Mouse (Mus musculus) erythroid progenitor cell, adult 5-6 weeks (primary cell): Measurements from ENCODE around the gene Vps13c. TPM values are rescaled to one million over a fixed set of nuclear protein-coding genes. Genes with fewer than 3 reads are reported as not detected.

ENCODE experiments used
- ATAC-seq: replicated peaks from 2 replicates; pipeline ENCODE4 v1.8.0; 2016; ENCODE audit warnings: moderate number of reproducible peaks, mild to moderate bottlenecking, moderate TSS enrichment, inconsistent platforms; ENCODE audit not compliant: poor library complexity, low FRiP score, severe bottlenecking
- total RNA-seq, 2 experiments: library from RNA; stranded (forward) in 1 of 2; stranded (reverse) in 1 of 2; fragments of 150-400 nt in 1 of 2; fragments of 186-747, 209-891 nt in 1 of 2; gene quantifications; 2 replicates each; pipeline versions ENCODE4 v1.2.3 to v1.2.4; 2015 to 2017; ENCODE audit warnings: low replicate concordance in 2 of 2

The Vps13c gene
- total RNA-seq (2015; ENCODE audit: low replicate concordance): 13.8 and 15.1 TPM in 2 replicates
- 6.1 and 10.1 TPM in 2 replicates for total RNA-seq (2017; ENCODE audit: low replicate concordance)

GRCm38 (mm10) chr9:67839981-67840859 lies at the start of gene Vps13c:
TSS of gene Vps13c (plus strand) at chr9:67840396.
- ATAC-seq: peak; percentile 96

- no peak for ATAC-seq
These were observed 47.8 kb upstream of the Vps13c start for GRCm38 (mm10) chr9:67792405-67792804.

DNA sequence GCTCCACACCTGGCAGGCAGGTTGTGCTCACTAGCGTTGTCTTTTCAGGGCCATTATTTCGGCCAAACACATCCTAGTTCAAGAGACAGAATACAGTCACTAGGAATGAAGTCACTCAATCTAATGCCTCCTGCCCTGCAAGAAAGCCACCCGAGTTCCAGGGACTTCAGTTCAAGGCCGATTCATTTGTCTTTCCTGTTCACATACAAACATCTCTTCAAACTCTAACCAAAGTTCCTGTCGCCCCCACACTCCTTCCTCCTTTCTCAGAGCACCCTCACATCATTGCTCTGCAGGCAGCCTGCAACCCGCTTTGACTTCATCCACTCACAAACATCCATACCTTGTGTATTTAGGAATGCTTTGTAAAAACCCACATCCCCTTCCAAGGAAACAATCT lies 46.7 kb upstream of the Vps13c start:
- ATAC-seq: no peak

GRCm38 (mm10) chr9:67794216-67794615 lies 46.0 kb upstream of the Vps13c start:
- ATAC-seq: no peak

GRCm38 (mm10) chr9:67794668-67795067 lies 45.5 kb upstream of the Vps13c start:
- ATAC-seq: no peak

- no peak for ATAC-seq
These were observed 45.0 kb upstream of the Vps13c start for GRCm38 (mm10) chr9:67795205-67795675.

GRCm38 (mm10) chr9:67799078-67799819 lies 40.9 kb upstream of the Vps13c start:
- ATAC-seq: no peak

DNA sequence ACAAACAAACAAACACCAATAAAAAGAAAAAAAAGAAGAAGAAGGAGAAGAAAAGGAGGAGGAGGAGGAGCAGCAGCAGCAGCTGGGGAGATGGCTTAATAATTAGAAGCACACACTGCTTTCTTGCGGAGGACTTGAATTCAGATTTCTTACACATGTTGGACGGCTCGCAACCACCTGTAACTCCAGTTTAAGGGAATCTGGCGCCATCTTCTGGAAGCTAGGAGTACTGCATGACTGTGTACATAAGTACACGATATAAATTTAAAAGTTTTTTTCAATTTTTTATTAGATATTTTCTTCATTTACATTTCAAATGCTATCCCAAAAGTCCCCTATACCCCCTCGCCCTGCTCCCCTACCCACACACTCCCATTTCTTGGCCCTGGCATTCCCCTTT lies 38.0 kb upstream of the Vps13c start:
- ATAC-seq: no peak

GRCm38 (mm10) chr9:67807000-67807399 lies 33.2 kb upstream of the Vps13c start:
- ATAC-seq: no peak

- ATAC-seq: no peak
These were observed 29.7 kb upstream of the Vps13c start for GRCm38 (mm10) chr9:67810527-67810926.

- ATAC-seq: no peak
These were observed 29.1 kb upstream of the Vps13c start for GRCm38 (mm10) chr9:67811116-67811515.

DNA sequence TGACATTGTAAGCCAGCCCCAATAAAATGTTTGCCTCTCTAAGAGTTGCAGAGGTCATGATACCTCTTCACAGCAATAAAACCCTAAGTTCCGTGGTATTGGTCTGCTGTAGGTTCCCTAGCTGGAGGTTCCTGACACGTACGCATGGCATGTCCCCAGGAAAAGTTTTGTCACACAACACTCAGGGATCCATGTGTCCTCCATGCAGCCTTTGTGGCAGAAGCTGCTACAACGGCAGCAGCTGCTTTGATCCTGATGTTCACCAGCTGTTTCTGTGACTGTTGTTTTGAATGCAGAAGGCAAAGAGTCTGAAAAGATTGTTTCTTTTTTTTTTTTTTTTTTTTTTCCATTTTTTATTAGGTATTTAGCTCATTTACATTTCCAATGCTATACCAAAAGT lies 27.0 kb upstream of the Vps13c start:
- no peak for ATAC-seq

- ATAC-seq: no peak
These were observed 26.4 kb upstream of the Vps13c start for GRCm38 (mm10) chr9:67813665-67814337.

DNA sequence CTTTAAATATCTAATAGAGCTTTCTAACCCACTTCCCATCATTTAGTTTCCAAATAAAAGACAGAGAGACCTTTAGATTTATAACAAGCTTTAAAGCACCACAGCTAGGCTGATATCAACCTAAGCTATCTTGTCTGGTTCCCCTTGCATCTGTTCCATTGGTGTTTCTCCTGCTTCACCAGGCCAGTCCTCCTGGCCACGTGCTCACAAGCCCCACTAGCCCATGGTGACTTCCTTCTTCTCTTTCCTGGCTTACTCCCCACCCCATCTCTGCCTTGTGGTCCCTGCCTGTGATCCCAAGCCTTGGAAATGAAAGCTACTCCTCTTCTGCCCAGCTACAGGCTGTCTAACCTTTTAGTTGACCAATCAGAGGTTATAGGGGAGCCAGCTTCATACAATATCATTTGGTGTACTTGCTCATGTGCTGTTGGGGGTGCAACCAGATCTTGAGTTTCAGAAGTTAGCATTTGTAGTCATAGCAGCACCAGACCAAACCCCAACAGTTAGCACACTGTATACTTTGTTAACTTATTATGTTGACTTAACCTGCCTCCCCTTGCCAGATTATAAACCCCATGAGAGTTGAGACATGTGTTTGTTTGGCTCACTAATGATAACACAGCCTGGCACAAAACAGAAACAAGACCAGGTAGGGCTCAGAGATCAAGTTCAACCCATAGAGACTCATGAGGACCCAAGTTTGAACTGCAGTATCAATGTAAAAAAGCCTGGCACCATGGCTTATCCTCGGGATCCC lies 23.8 kb upstream of the Vps13c start:
- ATAC-seq: no peak

GRCm38 (mm10) chr9:67817898-67818667 lies 22.1 kb upstream of the Vps13c start:
- ATAC-seq: no peak

DNA sequence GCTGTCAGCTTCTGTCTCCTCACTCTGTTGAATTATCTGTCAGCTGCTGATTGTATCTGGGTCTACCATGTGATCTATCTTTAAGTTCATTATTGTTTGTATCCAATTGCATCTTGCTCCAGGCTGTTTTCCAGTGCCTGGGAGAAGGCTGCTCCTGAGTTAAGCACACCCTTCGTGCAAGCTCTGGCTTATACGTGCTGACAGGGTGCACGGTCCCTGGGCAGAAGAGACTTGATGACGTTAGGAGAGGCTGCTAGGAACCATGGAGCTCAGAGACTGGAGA lies 21.6 kb upstream of the Vps13c start:
- ATAC-seq: no peak

DNA sequence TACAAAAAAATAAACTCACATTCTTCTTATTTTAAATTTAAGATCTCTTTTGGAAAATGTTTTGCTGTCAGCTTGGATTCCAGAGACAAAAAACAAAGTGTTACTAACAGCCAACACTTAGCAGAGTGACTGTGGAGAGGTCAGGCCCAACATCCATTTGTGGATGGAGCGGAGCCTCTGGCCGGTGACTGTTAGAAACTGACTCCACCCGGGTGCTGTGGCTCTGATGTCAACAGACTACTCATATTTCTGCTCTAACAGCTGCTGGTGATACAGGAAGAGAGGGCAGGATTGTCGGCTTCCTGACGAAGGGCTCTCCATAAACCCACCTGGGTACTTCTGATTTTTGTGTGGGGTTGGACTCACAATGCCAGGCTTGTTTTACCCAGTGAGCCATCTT lies 17.1 kb upstream of the Vps13c start:
- no peak for ATAC-seq

GRCm38 (mm10) chr9:67825527-67825926 lies 14.7 kb upstream of the Vps13c start:
- ATAC-seq: no peak

DNA sequence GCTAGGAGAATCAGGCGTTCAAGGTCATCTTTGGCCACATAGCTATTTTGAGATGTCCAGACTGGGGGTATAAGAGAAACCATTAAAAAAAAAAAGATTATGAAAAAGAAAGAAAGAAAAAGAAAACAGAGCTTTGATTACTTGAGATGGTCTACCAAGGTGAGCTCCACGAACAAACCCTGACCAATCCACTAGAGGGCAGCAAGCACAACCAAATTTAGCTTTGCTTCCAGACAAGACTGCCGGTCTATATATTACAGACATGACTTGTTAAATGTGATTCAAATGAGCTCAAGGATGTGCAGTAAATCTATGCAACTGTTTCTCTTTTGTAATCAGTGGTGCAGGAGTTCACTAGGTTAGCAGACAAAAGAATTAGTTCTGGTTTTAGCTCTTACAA lies 12.0 kb upstream of the Vps13c start:
- ATAC-seq: no peak
